Mouse (Mus musculus): ENCODE data around the gene Celf5. TPM values are rescaled to one million over a fixed set of nuclear protein-coding genes. Genes with fewer than 3 reads are reported as not detected.

Celf5 gene
- polyA plus RNA-seq, 1 experiment from 2014 or later = 0.40 TPM

DNA sequence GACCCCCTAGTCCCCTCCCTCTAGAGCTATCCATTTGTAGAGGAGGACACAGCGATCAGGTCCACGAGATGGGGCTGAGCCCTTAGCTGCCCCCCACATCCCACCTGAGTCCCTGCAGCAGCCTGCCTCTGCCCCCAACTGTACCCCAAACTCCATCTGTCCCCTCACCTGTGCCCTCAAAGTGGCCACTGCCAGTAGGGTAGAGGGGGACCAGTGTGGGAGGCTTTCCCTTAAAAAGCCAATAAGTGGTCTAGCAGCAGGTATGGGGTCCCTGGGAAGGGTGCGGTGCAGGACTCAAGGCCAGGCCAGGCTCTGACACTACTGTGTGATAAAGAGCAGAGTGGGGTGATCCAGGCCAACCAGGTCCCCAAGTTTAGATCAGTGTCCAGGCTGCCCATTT is 55.2 kb downstream of the Celf5 start:
- Histone ChIP-seq H3K4me2 (ENCODE audit: low read depth, low read length) (peak overlapping the region; percentile 92), H3K9ac (ENCODE audit: low read length) (peak overlapping the region; percentile 91), H3K4me1 (replicated peaks; ENCODE audit: control insufficient read depth, insufficient read depth, low read length) (peaks cover 37% of the 10 kb centered on the region), H3K36me3 (ENCODE audit: control insufficient read depth, insufficient read depth, low read length) (no peaks in the 10 kb centered on the region), H3K4me3 (ENCODE audit: low read length) (peak overlapping the region; percentile 77), H3K27me3 (ENCODE audit: control insufficient read depth, insufficient read depth, low read depth, low read length) (no peaks in the 10 kb centered on the region), H3K9me3 (ENCODE audit: control insufficient read depth, low read length) (no peaks in the 10 kb centered on the region), H3K27ac (ENCODE audit: low read length) (no peak overlapping the region)
- 28% methylated on average over 3 of the region's 3 CpGs for WGBS
- no peak for ATAC-seq (ENCODE audit: low read depth)

- Histone ChIP-seq H3K9me3 (ENCODE audit: control insufficient read depth, low read length) (no peaks in the 10 kb centered on the region), H3K36me3 (ENCODE audit: control insufficient read depth, insufficient read depth, low read length) (no peaks in the 10 kb centered on the region), H3K4me3 (ENCODE audit: low read length) (peak overlapping the region; percentile 77), H3K9ac (ENCODE audit: low read length) (peak overlapping the region; percentile 91), H3K27me3 (ENCODE audit: control insufficient read depth, insufficient read depth, low read depth, low read length) (no peaks in the 10 kb centered on the region), H3K4me1 (replicated peaks; ENCODE audit: control insufficient read depth, insufficient read depth, low read length) (peaks cover 37% of the 10 kb centered on the region), H3K4me2 (ENCODE audit: low read depth, low read length) (peak overlapping the region; percentile 92), H3K27ac (ENCODE audit: low read length) (peak overlapping the region; percentile 70)
- whole genome bisulfite sequencing = 1% methylated on average over 34 of the region's 38 CpGs
- ATAC-seq (ENCODE audit: low read depth) = no peak
Observed at GRCm38 (mm10) chr10:81426897-81427296, 55.6 kb downstream of the Celf5 start.

- WGBS = 1% methylated on average over 14 of the region's 33 CpGs
- Histone ChIP-seq H3K4me3 (ENCODE audit: low read length) (peak overlapping the region; percentile 77), H3K4me2 (ENCODE audit: low read depth, low read length) (peak overlapping the region; percentile 92), H3K27me3 (ENCODE audit: control insufficient read depth, insufficient read depth, low read depth, low read length) (no peaks in the 10 kb centered on the region), H3K4me1 (replicated peaks; ENCODE audit: control insufficient read depth, insufficient read depth, low read length) (peaks cover 32% of the 10 kb centered on the region), H3K9me3 (ENCODE audit: control insufficient read depth, low read length) (no peaks in the 10 kb centered on the region), H3K27ac (ENCODE audit: low read length) (peak overlapping the region; percentile 70), H3K36me3 (ENCODE audit: control insufficient read depth, insufficient read depth, low read length) (no peaks in the 10 kb centered on the region), H3K9ac (ENCODE audit: low read length) (peak overlapping the region; percentile 91)
- no peak for ATAC-seq (ENCODE audit: low read depth)
Observed at GRCm38 (mm10) chr10:81426081-81426671, 56.3 kb downstream of the Celf5 start.

- peaks cover under 1% of the 10 kb centered on the region for H3K36me3 ChIP-seq (ENCODE audit: control insufficient read depth, insufficient read depth, low read length)
- H3K9ac ChIP-seq (ENCODE audit: low read length) = peak overlapping the region; percentile 60
- H3K27ac ChIP-seq (ENCODE audit: low read length) = peak overlapping the region; percentile 81
- no peaks in the 10 kb centered on the region for H3K9me3 ChIP-seq (ENCODE audit: control insufficient read depth, low read length)
- H3K27me3 ChIP-seq (ENCODE audit: control insufficient read depth, insufficient read depth, low read depth, low read length) = no peaks in the 10 kb centered on the region
- H3K4me1 ChIP-seq (replicated peaks; ENCODE audit: control insufficient read depth, insufficient read depth, low read length) = peaks cover 28% of the 10 kb centered on the region
- peak overlapping the region; percentile 77 for H3K4me3 ChIP-seq (ENCODE audit: low read length)
- 26% methylated on average over 10 of the region's 10 CpGs for whole genome bisulfite sequencing
- ATAC-seq (ENCODE audit: low read depth) = no peak
- H3K4me2 ChIP-seq (ENCODE audit: low read depth, low read length) = peak overlapping the region; percentile 92
Observed at GRCm38 (mm10) chr10:81425236-81425850, 57.2 kb downstream of the Celf5 start.

DNA sequence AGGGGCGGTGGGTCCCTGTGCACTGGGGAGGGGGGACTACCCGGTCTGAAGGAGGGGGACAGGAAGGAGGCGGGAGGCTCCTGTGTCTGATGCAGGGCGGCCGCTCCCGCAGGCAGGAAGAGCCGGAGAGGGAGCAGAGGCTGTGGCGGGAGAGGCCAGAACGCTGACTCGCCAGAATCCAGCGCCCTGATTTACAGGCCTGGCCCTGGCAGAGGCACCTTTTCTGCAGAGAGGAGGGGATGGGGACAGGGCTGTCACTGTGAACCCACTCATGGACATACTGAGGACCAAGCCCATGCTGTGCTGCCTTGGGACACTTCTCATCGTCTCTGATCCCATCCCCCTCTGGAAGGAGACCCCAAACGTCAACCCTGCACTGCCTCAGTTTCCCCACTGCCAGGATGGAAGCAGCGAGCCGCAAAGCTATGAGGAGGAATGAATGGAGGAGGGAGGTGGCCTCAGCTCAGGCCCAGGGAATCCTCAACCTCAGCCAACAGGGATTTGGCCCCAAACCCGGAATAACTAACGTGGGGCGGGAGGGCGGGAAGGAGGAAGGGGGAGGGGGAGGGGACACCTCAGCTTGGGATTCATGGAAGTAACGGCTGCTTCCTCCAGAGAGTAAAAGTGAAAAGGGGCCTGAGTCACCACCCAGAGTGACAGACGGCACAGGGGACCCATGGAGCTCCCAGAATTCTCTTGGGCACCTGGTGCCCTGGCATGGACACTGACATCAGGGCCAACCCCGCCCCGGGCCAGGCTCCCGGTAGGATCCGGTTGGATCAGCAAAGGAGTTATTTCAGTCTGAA is 58.1 kb downstream of the Celf5 start:
- H3K4me3 ChIP-seq (ENCODE audit: low read length) = peak overlapping the region; percentile 77
- no peaks in the 10 kb centered on the region for H3K27me3 ChIP-seq (ENCODE audit: control insufficient read depth, insufficient read depth, low read depth, low read length)
- ATAC-seq (ENCODE audit: low read depth) = peak; percentile 31
- H3K4me1 ChIP-seq (replicated peaks; ENCODE audit: control insufficient read depth, insufficient read depth, low read length) = peaks cover 31% of the 10 kb centered on the region
- peak overlapping the region; percentile 92 for H3K4me2 ChIP-seq (ENCODE audit: low read depth, low read length)
- peak overlapping the region; percentile 81 for H3K27ac ChIP-seq (ENCODE audit: low read length)
- peaks cover 7% of the 10 kb centered on the region for H3K36me3 ChIP-seq (ENCODE audit: control insufficient read depth, insufficient read depth, low read length)
- peak overlapping the region; percentile 60 for H3K9ac ChIP-seq (ENCODE audit: low read length)
- no peaks in the 10 kb centered on the region for H3K9me3 ChIP-seq (ENCODE audit: control insufficient read depth, low read length)
- 7% methylated on average over 25 of the region's 25 CpGs for WGBS

GRCm38 (mm10) chr10:81423476-81424245 is 58.8 kb downstream of the Celf5 start:
- no peak for ATAC-seq (ENCODE audit: low read depth)
- H3K27me3 ChIP-seq (ENCODE audit: control insufficient read depth, insufficient read depth, low read depth, low read length) = no peaks in the 10 kb centered on the region
- peaks cover 32% of the 10 kb centered on the region for H3K4me1 ChIP-seq (replicated peaks; ENCODE audit: control insufficient read depth, insufficient read depth, low read length)
- H3K4me2 ChIP-seq (ENCODE audit: low read depth, low read length) = peak overlapping the region; percentile 92
- peak overlapping the region; percentile 77 for H3K4me3 ChIP-seq (ENCODE audit: low read length)
- peak overlapping the region; percentile 80 for H3K27ac ChIP-seq (ENCODE audit: low read length)
- no peaks in the 10 kb centered on the region for H3K9me3 ChIP-seq (ENCODE audit: control insufficient read depth, low read length)
- peaks cover 7% of the 10 kb centered on the region for H3K36me3 ChIP-seq (ENCODE audit: control insufficient read depth, insufficient read depth, low read length)
- whole genome bisulfite sequencing = 64% methylated on average over 4 of the region's 4 CpGs
- peak overlapping the region; percentile 60 for H3K9ac ChIP-seq (ENCODE audit: low read length)

- Histone ChIP-seq H3K9me3 (ENCODE audit: control insufficient read depth, low read length) (no peaks in the 10 kb centered on the region), H3K36me3 (ENCODE audit: control insufficient read depth, insufficient read depth, low read length) (peaks cover 7% of the 10 kb centered on the region), H3K27ac (ENCODE audit: low read length) (no peak overlapping the region), H3K4me3 (ENCODE audit: low read length) (no peak overlapping the region), H3K9ac (ENCODE audit: low read length) (no peak overlapping the region), H3K27me3 (ENCODE audit: control insufficient read depth, insufficient read depth, low read depth, low read length) (no peaks in the 10 kb centered on the region), H3K4me1 (replicated peaks; ENCODE audit: control insufficient read depth, insufficient read depth, low read length) (peaks cover 39% of the 10 kb centered on the region), H3K4me2 (ENCODE audit: low read depth, low read length) (no peak overlapping the region)
- 75% methylated on average over 3 of the region's 3 CpGs for WGBS
- ATAC-seq (ENCODE audit: low read depth) = no peak
Observed at GRCm38 (mm10) chr10:81422661-81423217, 59.8 kb downstream of the Celf5 start.

- Histone ChIP-seq H3K27me3 (ENCODE audit: control insufficient read depth, insufficient read depth, low read depth, low read length) (no peaks in the 10 kb centered on the region), H3K36me3 (ENCODE audit: control insufficient read depth, insufficient read depth, low read length) (peaks cover 7% of the 10 kb centered on the region), H3K4me2 (ENCODE audit: low read depth, low read length) (no peak overlapping the region), H3K4me3 (ENCODE audit: low read length) (no peak overlapping the region), H3K4me1 (replicated peaks; ENCODE audit: control insufficient read depth, insufficient read depth, low read length) (peaks cover 42% of the 10 kb centered on the region), H3K27ac (ENCODE audit: low read length) (no peak overlapping the region), H3K9me3 (ENCODE audit: control insufficient read depth, low read length) (no peaks in the 10 kb centered on the region), H3K9ac (ENCODE audit: low read length) (no peak overlapping the region)
- 58% methylated on average over 6 of the region's 6 CpGs for WGBS
- no peak for ATAC-seq (ENCODE audit: low read depth)
Observed at GRCm38 (mm10) chr10:81422191-81422590, 60.3 kb downstream of the Celf5 start.
